Mouse (Mus musculus) adrenal gland, postnatal 14 days (tissue): Measurements from ENCODE around the gene Idh3g. TPM values are rescaled to one million over a fixed set of nuclear protein-coding genes. Genes with fewer than 3 reads are reported as not detected.

Experiments used
- DNase-seq: peaks from one replicate; pipeline ENCODE4 v3.0.0; 2021; ENCODE audit warnings: mixed read lengths
- long read RNA-seq, 2 experiments: library from polyadenylated mRNA; stranded (forward); transcript quantifications; one replicate each; pipeline ENCODE4 v2.0.0; 2021
- total RNA-seq: library from RNA; stranded (reverse); gene quantifications from 2 replicates; pipeline ENCODE4 v1.2.3, GENCODE M21; 2021

The Idh3g gene
- 739 and 769 TPM in 2 replicates for total RNA-seq
- long read RNA-seq, experiment 1, partial matches to known transcripts: 16 of 487 reads
- long read RNA-seq, experiment 1, other reads (novel, unspliced or antisense): 467 of 487 reads
- long read RNA-seq, experiment 2, partial matches to known transcripts: 26 of 439 reads
- long read RNA-seq, experiment 2, other reads (novel, unspliced or antisense): 411 of 439 reads

- peak; percentile 94 for DNase-seq
These were observed at the start of gene Idh3g, which contains the start of gene Ssr4 for GRCm38 (mm10) chrX:73786364-73787224. Gene Idh3g (minus strand): TSS chrX:73786897. Gene Ssr4 (plus strand): TSS chrX:73787028.

DNA sequence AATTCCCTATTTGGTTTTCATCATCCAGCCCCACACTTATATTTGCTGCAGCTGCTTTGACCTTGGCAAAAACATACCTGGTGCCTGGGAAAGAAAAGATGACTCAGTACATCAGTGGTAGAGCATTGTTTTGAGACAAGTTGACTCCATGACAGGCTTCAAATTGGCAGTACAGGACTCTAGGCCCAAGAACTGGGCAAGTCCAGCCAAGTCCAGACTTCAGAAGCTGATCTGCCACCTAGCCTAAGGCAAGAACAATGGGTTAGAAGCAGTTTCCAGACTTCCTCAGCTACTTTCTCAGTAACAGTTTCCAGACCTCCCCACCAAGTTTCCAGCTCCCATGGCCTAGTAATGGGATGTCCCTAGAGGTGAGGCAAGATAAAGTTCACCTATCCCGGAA is 49.0 kb upstream of the Idh3g start:
- DNase-seq: no peak

- peak; percentile 71 for DNase-seq
These were observed 37.8 kb upstream of the Idh3g start, which contains the start of gene Pdzd4 for GRCm38 (mm10) chrX:73824185-73825151. Gene Pdzd4 (minus strand): TSS chrX:73824969.

DNA sequence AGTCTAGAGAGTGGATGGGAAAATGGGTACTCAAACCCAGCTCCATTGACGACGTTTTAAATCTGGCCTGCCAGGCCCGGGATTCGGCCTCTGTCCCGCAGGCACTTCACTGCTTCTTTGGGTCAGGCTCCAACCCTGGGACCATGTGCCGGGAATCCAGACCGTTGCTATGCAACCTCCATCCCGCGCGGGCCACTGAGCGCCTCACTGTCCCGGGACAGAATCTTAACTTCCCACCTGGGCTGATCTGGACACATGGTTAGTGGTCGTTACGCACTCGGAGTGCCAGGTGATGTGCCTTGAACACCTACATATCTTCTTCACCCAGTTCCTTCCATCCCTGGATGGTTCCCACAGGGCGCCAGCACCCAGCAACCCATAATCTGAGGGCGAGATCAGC is 37.0 kb upstream of the Idh3g start:
- peak; percentile 7 for DNase-seq

DNA sequence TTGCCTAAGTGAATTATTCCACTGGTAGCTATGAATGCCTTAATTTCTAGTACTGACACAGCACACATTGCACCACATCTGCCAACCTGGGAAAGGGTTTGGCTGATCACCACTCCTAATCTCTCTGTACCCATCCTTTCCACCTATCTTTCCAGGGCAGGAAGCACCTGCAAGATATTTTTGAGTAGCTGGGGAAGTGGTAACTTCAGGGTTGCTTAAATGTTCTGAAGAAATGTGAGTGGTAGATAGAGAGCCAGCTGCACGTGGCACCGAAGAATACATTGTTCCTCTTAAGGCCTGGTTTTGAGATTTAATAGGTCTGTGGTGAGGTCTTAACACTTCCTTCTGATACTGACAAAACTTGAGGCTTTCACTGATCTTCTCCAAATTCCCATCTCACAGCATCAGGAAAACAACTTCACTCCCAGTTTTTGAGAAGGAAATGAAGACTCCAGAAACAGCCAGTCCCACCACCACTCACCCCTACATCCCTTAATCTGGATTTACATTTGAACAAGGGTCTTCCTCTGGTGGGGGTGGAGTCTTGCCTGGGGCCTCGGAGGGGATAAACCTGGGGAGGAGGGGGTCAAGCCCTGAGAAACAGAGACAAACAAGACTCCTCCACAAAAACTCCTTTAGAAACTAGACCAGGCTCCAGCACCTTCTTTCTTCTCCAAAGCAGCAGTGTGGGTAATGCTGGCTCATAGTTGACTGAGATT is 30.1 kb upstream of the Idh3g start:
- no peak for DNase-seq

GRCm38 (mm10) chrX:73815072-73815471 is 28.4 kb upstream of the Idh3g start:
- no peak for DNase-seq

DNA sequence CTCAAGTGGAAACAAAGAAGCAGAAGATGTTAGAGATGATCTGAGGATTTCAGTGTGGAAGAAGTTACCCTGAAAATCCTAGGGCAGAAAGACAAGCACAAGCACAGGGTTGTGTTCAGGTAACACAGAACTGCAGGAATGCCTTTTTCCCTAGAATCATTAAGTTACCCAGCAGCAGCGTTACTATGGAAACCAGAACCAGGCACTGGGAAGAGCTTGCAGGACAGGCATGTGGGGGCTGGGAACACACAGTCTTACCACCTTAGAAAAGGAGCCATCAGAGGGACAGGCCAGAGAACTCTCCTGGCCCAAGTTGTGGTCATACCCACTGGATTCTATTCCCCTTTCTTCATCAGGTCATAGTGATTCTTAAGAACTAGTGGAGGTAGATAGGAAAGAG is 19.1 kb upstream of the Idh3g start:
- no peak for DNase-seq

GRCm38 (mm10) chrX:73798502-73798901 is 11.8 kb upstream of the Idh3g start:
- peak; percentile 87 for DNase-seq

- no peak for DNase-seq
These were observed 10.8 kb upstream of the Idh3g start for GRCm38 (mm10) chrX:73797511-73797910.

DNA sequence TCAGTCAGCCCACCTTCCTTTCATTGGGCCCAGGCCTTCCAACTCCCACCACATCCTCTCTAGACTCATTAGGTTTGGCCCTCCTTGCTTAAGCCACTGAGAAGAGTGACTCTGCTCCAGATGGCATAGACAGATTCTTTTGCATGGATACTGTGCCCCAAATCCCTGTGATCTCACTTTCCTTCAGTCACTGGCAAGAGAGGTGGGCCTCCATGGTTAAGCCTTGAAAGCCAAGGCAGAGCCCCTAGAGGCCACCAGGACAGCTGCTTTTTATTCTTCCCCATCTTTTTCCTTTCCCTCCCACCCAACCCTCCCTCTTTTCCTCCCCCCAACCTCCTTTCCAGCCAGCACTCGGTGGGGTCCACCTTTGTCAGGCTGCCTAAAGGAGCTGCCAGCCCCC is 6.8 kb upstream of the Idh3g start:
- DNase-seq: no peak

DNA sequence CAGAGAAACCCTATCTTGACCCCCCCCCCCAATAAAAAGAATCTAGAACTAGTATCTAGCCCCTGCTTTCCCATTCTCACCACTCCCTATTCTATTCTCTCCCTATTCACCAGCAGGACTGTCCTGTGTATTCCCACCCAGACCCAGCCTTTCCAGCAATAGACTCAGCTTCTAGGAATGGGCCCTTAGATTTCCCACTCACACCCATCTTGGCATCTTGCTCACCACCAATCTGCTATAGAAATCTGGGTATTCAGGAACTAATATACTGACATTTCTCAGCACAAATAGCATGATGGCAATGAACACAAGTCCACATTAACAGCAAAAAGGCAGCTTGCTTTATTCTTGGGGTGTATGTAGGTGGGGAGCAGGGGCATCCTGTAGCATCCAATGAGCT is 6.3 kb upstream of the Idh3g start:
- no peak for DNase-seq

GRCm38 (mm10) chrX:73788501-73788900 is 1.8 kb upstream of the Idh3g start:
- peak; percentile 3 for DNase-seq

GRCm38 (mm10) chrX:73787225-73787558 is 495 bp upstream of the Idh3g start:
- DNase-seq: no peak

- no peak for DNase-seq
These were observed 1.0 kb downstream of the Idh3g start for GRCm38 (mm10) chrX:73785666-73786065.

DNA sequence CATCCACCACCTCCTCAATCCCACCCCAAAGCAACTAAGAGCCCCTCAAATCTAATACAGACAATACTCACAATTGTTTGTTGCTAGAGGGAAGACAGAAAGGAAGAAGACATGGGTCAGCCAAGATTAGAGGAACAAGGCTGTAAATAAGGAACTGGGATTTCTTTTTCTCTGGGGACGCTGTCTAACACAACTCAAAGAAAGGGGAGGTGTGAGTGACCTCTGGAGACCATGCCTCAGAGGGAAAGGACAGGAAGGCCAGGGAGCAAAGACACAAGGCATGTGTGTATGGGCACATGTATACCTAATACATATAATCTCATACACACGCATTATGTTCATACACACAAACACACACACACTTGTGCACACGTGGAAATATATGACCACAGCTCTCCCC is 4.5 kb downstream of the Idh3g start:
- DNase-seq: no peak

DNA sequence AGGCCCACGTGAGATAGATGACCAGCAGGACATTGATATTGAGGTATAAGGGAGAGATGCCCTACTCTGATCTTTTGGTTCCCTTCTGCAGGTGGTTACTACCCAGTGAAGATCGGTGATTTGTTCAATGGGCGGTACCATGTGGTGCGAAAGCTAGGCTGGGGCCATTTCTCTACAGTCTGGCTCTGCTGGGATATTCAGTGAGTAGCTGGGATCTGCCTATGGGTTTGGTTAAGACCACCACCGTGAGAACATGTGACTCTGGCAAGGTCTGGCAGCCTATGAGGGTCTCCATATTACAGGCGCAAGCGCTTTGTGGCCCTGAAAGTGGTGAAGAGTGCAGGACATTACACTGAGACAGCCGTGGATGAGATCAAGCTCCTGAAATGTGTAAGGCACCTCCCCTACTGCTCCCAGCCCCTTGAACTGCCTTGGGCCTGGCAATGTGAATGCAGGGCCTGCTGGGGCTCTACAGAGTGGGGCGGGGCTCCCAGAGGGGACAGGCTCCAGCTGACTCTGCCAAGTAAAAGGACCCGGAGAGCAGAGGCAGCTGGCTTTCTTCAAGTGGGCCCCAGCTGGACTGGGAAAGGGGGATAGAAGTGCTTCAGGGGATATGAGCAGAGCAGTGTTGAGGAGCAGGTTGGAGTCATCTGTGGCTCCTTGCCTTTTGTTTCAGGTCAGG is 11.8 kb downstream of the Idh3g start:
- no peak for DNase-seq

DNA sequence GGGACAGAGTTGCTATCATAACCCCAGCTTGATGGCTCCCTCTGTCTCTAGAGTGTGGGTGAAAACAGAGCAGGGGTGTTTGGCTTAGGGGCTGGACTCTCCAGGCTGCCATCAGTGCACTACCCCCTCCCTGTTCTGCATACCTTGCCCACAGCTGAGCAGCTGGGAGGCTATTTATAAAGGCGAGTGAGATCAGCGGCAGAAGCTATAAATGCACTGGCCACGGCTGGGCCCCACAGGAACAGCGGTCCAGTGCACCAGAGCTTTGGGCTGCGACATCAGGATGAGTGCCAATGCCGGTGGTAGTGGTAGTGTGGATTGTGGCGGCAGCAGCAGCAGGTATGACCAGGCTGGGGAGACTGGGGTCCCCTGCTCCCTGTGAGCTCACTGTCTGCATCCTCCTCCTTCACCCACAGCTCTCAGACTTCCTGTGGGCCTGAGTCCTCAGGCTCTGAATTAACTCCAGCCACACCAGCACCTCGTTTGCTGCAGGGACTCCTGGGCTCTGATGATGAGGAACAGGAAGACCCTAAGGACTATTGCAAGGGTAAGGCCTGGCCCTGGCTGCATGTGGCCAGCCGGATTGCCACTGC is 12.4 kb downstream of the Idh3g start, which contains the start of gene Srpk3:
Srpk3 (plus strand) TSS at position 238 of the 593 bp plus-strand sequence.
- peak; percentile 13 for DNase-seq

- peak; percentile 34 for DNase-seq
These were observed 19.4 kb downstream of the Idh3g start for GRCm38 (mm10) chrX:73767267-73767666.

GRCm38 (mm10) chrX:73765311-73765710 is 21.4 kb downstream of the Idh3g start:
- peak; percentile 86 for DNase-seq

GRCm38 (mm10) chrX:73758611-73759290 is 27.9 kb downstream of the Idh3g start:
- peak; percentile 30 for DNase-seq
